Mouse (Mus musculus): ENCODE results near the gene Vegfa.
"Not testable (repeated sequence)": the region's sequence is repeated elsewhere in the genome, so short reads cannot be mapped to it uniquely, and the experiment has no call there.

The Vegfa gene

GRCm38 (mm10) chr17:45986915-45987314 is 45.3 kb downstream of the Vegfa start:
- DNase-seq: no peak

GRCm38 (mm10) chr17:45986374-45986773 is 45.8 kb downstream of the Vegfa start:
- no peak for DNase-seq

GRCm38 (mm10) chr17:45983185-45983584 is 49.0 kb downstream of the Vegfa start:
- DNase-seq: not testable (repeated sequence)

GRCm38 (mm10) chr17:45981841-45982240 is 50.3 kb downstream of the Vegfa start:
- DNase-seq: no peak

GRCm38 (mm10) chr17:45979025-45979805 is 53.0 kb downstream of the Vegfa start:
- no peak for DNase-seq

GRCm38 (mm10) chr17:45974461-45974860 is 57.7 kb downstream of the Vegfa start:
- DNase-seq: no peak

- no peak for DNase-seq
These were observed 59.0 kb downstream of the Vegfa start for GRCm38 (mm10) chr17:45973214-45973613.

GRCm38 (mm10) chr17:45972405-45972804 is 59.8 kb downstream of the Vegfa start:
- no peak for DNase-seq

- no peak for DNase-seq
These were observed 60.4 kb downstream of the Vegfa start for GRCm38 (mm10) chr17:45971800-45972199.

GRCm38 (mm10) chr17:45970741-45971550 is 61.2 kb downstream of the Vegfa start:
- DNase-seq: no peak

- no peak for DNase-seq
These were observed 62.6 kb downstream of the Vegfa start for GRCm38 (mm10) chr17:45969596-45969995.

GRCm38 (mm10) chr17:45968341-45968740 is 63.8 kb downstream of the Vegfa start:
- no peak for DNase-seq

All from right cerebral cortex, adult 18-20 months (tissue).